Mouse (Mus musculus): Measurements from ENCODE around the gene Gp1bb. TPM values are rescaled to one million over a fixed set of nuclear protein-coding genes. Genes with fewer than 3 reads are reported as not detected.

Gp1bb gene
- polyA plus RNA-seq (2012; rRNA removed), result 102 and 145 TPM in 2 replicates

GRCm38 (mm10) chr16:18622019-18622418, at the start of gene Gp1bb:
Gene Gp1bb, minus strand, starts transcription at chr16:18622403.
- no peak for DNase-seq (ENCODE audit: low read depth, low spot score)
- 79% methylated on average over 17 of the region's 17 CpGs for WGBS

GRCm38 (mm10) chr16:18669914-18670313, 47.7 kb upstream of the Gp1bb start:
- DNase-seq (ENCODE audit: low read depth, low spot score), result no peak
- WGBS, result 66% methylated on average over 6 of the region's 6 CpGs

GRCm38 (mm10) chr16:18658597-18658996, 36.4 kb upstream of the Gp1bb start:
- 41% methylated on average over 4 of the region's 4 CpGs for WGBS
- no peak for DNase-seq (ENCODE audit: low read depth, low spot score)

- DNase-seq (ENCODE audit: low read depth, low spot score), result no peak
- WGBS, result 32% methylated on average over 5 of the region's 5 CpGs
Observed at GRCm38 (mm10) chr16:18655372-18656098, 33.3 kb upstream of the Gp1bb start.

- WGBS, result 37% methylated on average over 6 of the region's 6 CpGs
- no peak for DNase-seq (ENCODE audit: low read depth, low spot score)
Observed at GRCm38 (mm10) chr16:18653290-18654160, 31.3 kb upstream of the Gp1bb start.

- DNase-seq (ENCODE audit: low read depth, low spot score), result no peak
Observed at GRCm38 (mm10) chr16:18649126-18649525, 26.9 kb upstream of the Gp1bb start.

GRCm38 (mm10) chr16:18645329-18645728, 23.1 kb upstream of the Gp1bb start:
- WGBS, result 45% methylated on average over 6 of the region's 6 CpGs
- DNase-seq (ENCODE audit: low read depth, low spot score), result no peak

More at GRCm38 (mm10) chr16:18649126-18649525, 26.9 kb upstream of the Gp1bb start:
- 20% methylated on average over 3 of the region's 3 CpGs for WGBS

GRCm38 (mm10) chr16:18644485-18644884, 22.3 kb upstream of the Gp1bb start:
- 31% methylated on average over 4 of the region's 4 CpGs for WGBS
- DNase-seq (ENCODE audit: low read depth, low spot score), result no peak

GRCm38 (mm10) chr16:18643406-18643998, 21.3 kb upstream of the Gp1bb start:
- WGBS, result 86% methylated on average over 11 of the region's 11 CpGs

GRCm38 (mm10) chr16:18642897-18643296, 20.7 kb upstream of the Gp1bb start:
- no peak for DNase-seq (ENCODE audit: low read depth, low spot score)
- WGBS, result 77% methylated on average over 4 of the region's 4 CpGs

More at GRCm38 (mm10) chr16:18643406-18643998, 21.3 kb upstream of the Gp1bb start:
- no peak for DNase-seq (ENCODE audit: low read depth, low spot score)

- 58% methylated on average over 7 of the region's 7 CpGs for WGBS
- DNase-seq (ENCODE audit: low read depth, low spot score), result no peak
Observed at GRCm38 (mm10) chr16:18642291-18642690, 20.1 kb upstream of the Gp1bb start.

GRCm38 (mm10) chr16:18639382-18639929, 17.3 kb upstream of the Gp1bb start:
- WGBS, result 24% methylated on average over 1 of the region's 1 CpGs

GRCm38 (mm10) chr16:18638396-18638795, 16.2 kb upstream of the Gp1bb start:
- DNase-seq (ENCODE audit: low read depth, low spot score), result no peak
- WGBS, result 69% methylated on average over 2 of the region's 2 CpGs

More at GRCm38 (mm10) chr16:18639382-18639929, 17.3 kb upstream of the Gp1bb start:
- no peak for DNase-seq (ENCODE audit: low read depth, low spot score)

GRCm38 (mm10) chr16:18636804-18637203, 14.6 kb upstream of the Gp1bb start:
- 83% methylated on average over 3 of the region's 3 CpGs for WGBS
- no peak for DNase-seq (ENCODE audit: low read depth, low spot score)

- WGBS, result 89% methylated on average over 5 of the region's 5 CpGs
- no peak for DNase-seq (ENCODE audit: low read depth, low spot score)
Observed at GRCm38 (mm10) chr16:18636401-18636800, 14.2 kb upstream of the Gp1bb start.

GRCm38 (mm10) chr16:18633333-18633732, 11.1 kb upstream of the Gp1bb start:
- WGBS, result 6% methylated on average over 1 of the region's 1 CpGs
- DNase-seq (ENCODE audit: low read depth, low spot score), result no peak

GRCm38 (mm10) chr16:18632816-18633215, 10.6 kb upstream of the Gp1bb start:
- WGBS, result 52% methylated on average over 2 of the region's 2 CpGs
- DNase-seq (ENCODE audit: low read depth, low spot score), result no peak

GRCm38 (mm10) chr16:18632059-18632458, 9.9 kb upstream of the Gp1bb start:
- no peak for DNase-seq (ENCODE audit: low read depth, low spot score)
- 22% methylated on average over 3 of the region's 3 CpGs for WGBS

- no peak for DNase-seq (ENCODE audit: low read depth, low spot score)
- 34% methylated on average over 7 of the region's 7 CpGs for WGBS
Observed at GRCm38 (mm10) chr16:18631141-18631540, 8.9 kb upstream of the Gp1bb start.

GRCm38 (mm10) chr16:18630291-18630690, 8.1 kb upstream of the Gp1bb start:
- DNase-seq (ENCODE audit: low read depth, low spot score), result no peak
- 34% methylated on average over 5 of the region's 5 CpGs for WGBS

All from large intestine, adult 2 months (tissue).